Mouse (Mus musculus): Measurements from ENCODE around the gene Maf. TPM values are rescaled to one million over a fixed set of nuclear protein-coding genes. Genes with fewer than 3 reads are reported as not detected.

Gene Maf
- polyA plus RNA-seq (2012; rRNA removed): 8.6 and 8.7 TPM in 2 replicates

GRCm38 (mm10) chr8:115707731-115708590, at the start of gene Maf:
Gene Maf, minus strand, starts transcription at chr8:115707794.

Data from central nervous system, embryonic 11.5 days (tissue).